Mouse (Mus musculus) limb, embryonic 11.5 days (tissue): Measurements from ENCODE around the gene Mthfd1l. TPM values are rescaled to one million over a fixed set of nuclear protein-coding genes. Genes with fewer than 3 reads are reported as not detected.

ENCODE experiments used
- ATAC-seq: fragments of 200-750 bp; cut with Nextera tagmentation; 2 replicates; pipeline ENCODE4 v1.8.0; 2017; ENCODE audit warnings: low read depth; ENCODE audit not compliant: insufficient number of reproducible peaks, low FRiP score, low TSS enrichment
- DNase-seq: peaks from one replicate; pipeline ENCODE4 v3.0.0-alpha.2; 2015; ENCODE audit warnings: low spot score
- H3K27ac ChIP-seq: fragments of 300-500 bp; sonication (generic); replicated peaks from 2 replicates; pipeline ENCODE4 v1.5.1; 2014; ENCODE audit warnings: low read depth, mild to moderate bottlenecking, low read length
- H3K27me3 ChIP-seq: fragments of 300-500 bp; sonication (generic); 2 replicates; pipeline ENCODE4 v1.6.1; 2014; ENCODE audit warnings: mild to moderate bottlenecking, low read length, mixed read lengths; ENCODE audit not compliant: control insufficient read depth, insufficient read depth
- H3K36me3 ChIP-seq: fragments of 300-500 bp; sonication (generic); 2 replicates; pipeline ENCODE4 v1.6.1; 2014; ENCODE audit warnings: mild to moderate bottlenecking, low read length, moderate library complexity, mixed read lengths; ENCODE audit not compliant: control insufficient read depth, insufficient read depth
- H3K4me1 ChIP-seq: fragments of 300-500 bp; sonication (generic); 2 replicates; pipeline ENCODE4 v1.6.1; 2014; ENCODE audit warnings: low read length, mixed read lengths; ENCODE audit not compliant: control insufficient read depth, insufficient read depth
- H3K4me2 ChIP-seq: fragments of 300-500 bp; sonication (generic); 2 replicates; pipeline ENCODE4 v1.6.1; 2014; ENCODE audit warnings: low read depth, mild to moderate bottlenecking, moderate library complexity; ENCODE audit not compliant: severe bottlenecking
- H3K4me3 ChIP-seq: fragments of 300-500 bp; sonication (generic); 2 replicates; pipeline ENCODE4 v1.5.1; 2014; ENCODE audit warnings: low read depth, low read length
- H3K9ac ChIP-seq: fragments of 300-500 bp; sonication (generic); 2 replicates; pipeline ENCODE4 v1.6.1; 2014; ENCODE audit warnings: mild to moderate bottlenecking, low read length
- H3K9me3 ChIP-seq: fragments of 300-500 bp; sonication (generic); 2 replicates; pipeline ENCODE4 v1.6.1; 2016; ENCODE audit warnings: low read length; ENCODE audit not compliant: control insufficient read depth
- WGBS: fragments of 180-500 bp; shearing (Covaris S2); extraction: QIAGEN DNeasy Blood & Tissue Kit; methylation state at CpG from one replicate; pipeline ENCODE4 v1.1.7; 2014; 5-methylcytosine and 5-hydroxymethylcytosine counted together
- polyA plus RNA-seq: library from polyadenylated mRNA; unstranded; fragments of >200 nt; fragmentation: Nextera tagmentation; extraction: Ambion mirVana; gene quantifications from 2 replicates; pipeline ENCODE4 v1.2.1, GENCODE M21; 2014

Mthfd1l gene
- polyA plus RNA-seq, 1 experiment from 2014 or later, result 16.0 TPM

DNA sequence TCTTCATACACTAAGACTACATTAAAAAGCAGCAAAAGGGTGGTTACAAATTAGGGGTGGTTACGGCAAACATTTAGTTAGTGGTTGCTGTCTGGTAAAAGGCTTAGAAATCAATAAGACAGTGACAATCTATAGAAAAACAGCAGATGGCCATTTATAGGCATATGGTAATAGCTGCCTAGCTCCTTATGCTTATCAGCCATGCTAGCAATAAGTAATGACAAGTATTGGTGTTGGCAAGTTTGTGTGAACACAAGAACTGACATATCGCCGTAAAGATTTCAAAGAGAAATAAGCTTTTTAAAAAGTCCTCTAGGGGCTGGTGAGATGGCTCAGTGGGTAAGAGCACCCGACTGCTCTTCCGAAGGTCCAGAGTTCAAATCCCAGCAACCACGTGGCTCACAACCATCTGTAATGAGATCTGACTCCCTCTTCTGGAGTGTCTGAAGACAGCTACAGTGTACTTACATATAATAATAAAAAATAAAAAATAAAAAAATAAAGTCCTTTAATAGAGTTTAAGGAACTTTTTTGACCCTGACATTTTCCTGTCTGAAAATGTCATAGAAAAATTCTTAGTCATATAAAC is 17.5 kb downstream of the Mthfd1l start:
- Histone ChIP-seq H3K27me3 (no peaks in the 10 kb centered on the region), H3K27ac (no peak overlapping the region), H3K4me1 (no peaks in the 10 kb centered on the region), H3K9me3 (no peaks in the 10 kb centered on the region), H3K36me3 (0 out of 2 replicates have a peak, but pooled peaks cover 4% of the 10 kb centered on the region), H3K4me3 (no peak overlapping the region), H3K9ac (no peak overlapping the region), H3K4me2 (no peak overlapping the region)
- 93% methylated on average over 6 of the region's 6 CpGs for WGBS
- DNase-seq (no peak), ATAC-seq (no peak)

- H3K4me2 ChIP-seq, result no peak overlapping the region
- WGBS, result 89% methylated on average over 8 of the region's 8 CpGs
- no peaks in the 10 kb centered on the region for H3K9me3 ChIP-seq
- H3K36me3 ChIP-seq, result 0 out of 2 replicates have a peak, but pooled peaks cover 4% of the 10 kb centered on the region
- no peak overlapping the region for H3K9ac ChIP-seq
- ATAC-seq, result no peak
- H3K4me1 ChIP-seq, result no peaks in the 10 kb centered on the region
- no peak overlapping the region for H3K27ac ChIP-seq
- H3K27me3 ChIP-seq, result no peaks in the 10 kb centered on the region
- H3K4me3 ChIP-seq, result no peak overlapping the region
- DNase-seq, result no peak
These were observed 20.6 kb downstream of the Mthfd1l start for GRCm38 (mm10) chr10:3993365-3994102.

GRCm38 (mm10) chr10:3995277-3995676 is 22.4 kb downstream of the Mthfd1l start:
- Histone ChIP-seq H3K36me3 (no peaks in the 10 kb centered on the region; the same call in 1 of the 2 replicates), H3K4me3 (no peak overlapping the region), H3K27ac (no peak overlapping the region), H3K27me3 (no peaks in the 10 kb centered on the region), H3K9ac (no peak overlapping the region), H3K4me2 (no peak overlapping the region), H3K9me3 (no peaks in the 10 kb centered on the region), H3K4me1 (no peaks in the 10 kb centered on the region)
- no peak for DNase-seq
- 88% methylated on average over 4 of the region's 4 CpGs for WGBS
- ATAC-seq, result no peak

DNA sequence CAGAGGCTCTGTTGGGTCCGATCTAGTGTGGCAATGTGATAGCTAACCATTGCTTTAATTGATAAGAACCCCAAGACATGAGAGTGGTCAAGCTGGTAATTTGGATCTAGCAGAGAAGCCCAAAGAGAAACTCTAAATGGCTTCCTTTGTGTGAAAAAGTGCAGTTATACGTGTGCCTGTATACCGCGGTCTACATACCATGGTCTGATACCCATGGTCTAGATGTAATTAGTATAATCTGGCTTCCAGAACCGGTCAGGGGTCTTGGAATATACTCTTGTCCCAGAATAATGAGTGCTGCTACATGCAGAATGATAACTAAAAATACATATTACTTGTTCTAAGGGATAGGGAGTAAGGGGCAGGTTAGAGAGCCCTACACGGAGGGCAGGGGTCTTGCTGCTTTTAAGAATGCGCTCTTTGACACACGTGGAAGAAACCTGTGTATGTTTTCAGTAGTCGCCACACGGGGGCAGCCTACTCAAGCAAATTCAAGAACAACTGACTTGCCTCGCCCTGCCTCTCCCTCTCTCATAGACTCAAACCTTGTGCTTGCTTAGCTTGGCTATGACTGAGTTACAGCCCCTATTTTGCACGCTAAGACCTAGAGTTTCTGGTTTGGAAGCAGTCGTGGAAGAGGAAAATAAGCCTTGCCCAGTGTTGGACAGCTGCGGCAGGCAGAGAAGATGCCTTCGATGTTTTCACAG is 23.4 kb downstream of the Mthfd1l start:
- peak; percentile 67 for ATAC-seq
- no peak overlapping the region for H3K4me3 ChIP-seq

DNA sequence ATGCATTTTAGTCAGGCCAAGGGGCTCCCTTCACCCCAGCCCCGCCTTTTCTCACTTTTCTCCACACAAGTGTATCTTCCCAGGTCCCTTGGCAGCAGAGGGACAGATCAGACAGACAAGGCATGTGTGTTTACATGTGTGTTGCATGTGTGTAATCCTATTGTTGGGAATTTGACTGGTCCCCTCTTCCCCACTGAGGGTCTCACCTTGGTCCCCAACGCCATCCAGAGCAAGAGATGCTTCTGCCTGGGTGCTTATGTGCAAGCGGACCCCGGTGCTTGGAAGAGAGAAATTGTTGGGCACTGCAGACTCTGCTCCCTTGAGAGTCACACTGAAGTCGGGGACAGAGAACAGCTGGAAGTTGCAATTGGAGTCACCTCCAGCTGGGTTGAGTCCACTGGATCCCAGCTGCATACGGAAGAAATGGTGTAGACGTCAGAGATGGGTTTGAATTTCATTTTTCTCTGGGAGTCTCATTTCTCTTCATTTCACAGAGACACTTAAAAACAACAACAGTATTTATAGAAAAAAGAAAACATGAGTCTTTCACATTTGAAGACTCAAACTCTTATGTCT is 25.0 kb downstream of the Mthfd1l start:
- ATAC-seq (no peak), DNase-seq (no peak)
- Histone ChIP-seq H3K4me1 (no peaks in the 10 kb centered on the region), H3K27me3 (no peaks in the 10 kb centered on the region), H3K27ac (no peak overlapping the region), H3K9ac (no peak overlapping the region), H3K9me3 (no peaks in the 10 kb centered on the region), H3K4me3 (no peak overlapping the region), H3K36me3 (no peaks in the 10 kb centered on the region; the same call in 1 of the 2 replicates), H3K4me2 (no peak overlapping the region)
- 95% methylated on average over 7 of the region's 7 CpGs for WGBS

More for the DNA sequence above, 23.4 kb downstream of the Mthfd1l start:
- Histone ChIP-seq H3K27me3 (no peaks in the 10 kb centered on the region), H3K9me3 (no peaks in the 10 kb centered on the region), H3K4me1 (no peaks in the 10 kb centered on the region), H3K4me2 (no peak overlapping the region), H3K9ac (no peak overlapping the region), H3K27ac (no peak overlapping the region), H3K36me3 (no peaks in the 10 kb centered on the region; the same call in 1 of the 2 replicates)
- WGBS, result 63% methylated on average over 15 of the region's 15 CpGs
- DNase-seq, result peak; percentile 86

GRCm38 (mm10) chr10:4002711-4003110 is 29.8 kb downstream of the Mthfd1l start:
- no peak overlapping the region for H3K27ac ChIP-seq
- H3K4me2 ChIP-seq, result no peak overlapping the region
- DNase-seq (no peak), ATAC-seq (no peak)
- H3K9me3 ChIP-seq, result no peaks in the 10 kb centered on the region
- H3K4me3 ChIP-seq, result no peak overlapping the region
- 92% methylated on average over 5 of the region's 5 CpGs for WGBS
- no peak overlapping the region for H3K9ac ChIP-seq
- H3K27me3 ChIP-seq, result no peaks in the 10 kb centered on the region
- H3K36me3 ChIP-seq, result no peaks in the 10 kb centered on the region; the same call in 1 of the 2 replicates
- no peaks in the 10 kb centered on the region for H3K4me1 ChIP-seq

DNA sequence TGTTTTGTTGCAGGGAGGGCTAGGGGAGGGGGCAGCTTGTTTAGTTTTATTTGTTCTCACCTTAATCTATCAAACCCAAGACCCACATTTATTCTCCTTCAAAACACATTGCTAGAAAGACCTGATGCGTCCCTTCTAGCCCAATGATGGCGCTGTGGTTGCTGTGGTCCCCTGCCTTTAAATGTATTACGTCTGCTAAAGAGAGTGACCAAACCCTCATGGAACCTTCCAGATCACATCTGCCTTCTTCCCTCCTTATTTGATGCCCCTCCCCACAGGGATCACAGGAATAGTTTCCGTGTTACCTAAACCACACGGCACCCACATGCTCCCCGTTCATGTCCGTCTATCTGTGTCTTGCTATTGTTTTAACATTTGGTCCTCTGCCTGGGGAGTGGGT is 32.3 kb downstream of the Mthfd1l start:
- 88% methylated on average over 7 of the region's 7 CpGs for WGBS
- Histone ChIP-seq H3K9ac (no peak overlapping the region), H3K9me3 (no peaks in the 10 kb centered on the region), H3K27ac (no peak overlapping the region), H3K4me2 (no peak overlapping the region), H3K4me1 (no peaks in the 10 kb centered on the region), H3K4me3 (no peak overlapping the region), H3K27me3 (no peaks in the 10 kb centered on the region), H3K36me3 (peaks cover 2% of the 10 kb centered on the region; the same call in 1 of the 2 replicates)
- no peak for ATAC-seq
- no peak for DNase-seq

DNA sequence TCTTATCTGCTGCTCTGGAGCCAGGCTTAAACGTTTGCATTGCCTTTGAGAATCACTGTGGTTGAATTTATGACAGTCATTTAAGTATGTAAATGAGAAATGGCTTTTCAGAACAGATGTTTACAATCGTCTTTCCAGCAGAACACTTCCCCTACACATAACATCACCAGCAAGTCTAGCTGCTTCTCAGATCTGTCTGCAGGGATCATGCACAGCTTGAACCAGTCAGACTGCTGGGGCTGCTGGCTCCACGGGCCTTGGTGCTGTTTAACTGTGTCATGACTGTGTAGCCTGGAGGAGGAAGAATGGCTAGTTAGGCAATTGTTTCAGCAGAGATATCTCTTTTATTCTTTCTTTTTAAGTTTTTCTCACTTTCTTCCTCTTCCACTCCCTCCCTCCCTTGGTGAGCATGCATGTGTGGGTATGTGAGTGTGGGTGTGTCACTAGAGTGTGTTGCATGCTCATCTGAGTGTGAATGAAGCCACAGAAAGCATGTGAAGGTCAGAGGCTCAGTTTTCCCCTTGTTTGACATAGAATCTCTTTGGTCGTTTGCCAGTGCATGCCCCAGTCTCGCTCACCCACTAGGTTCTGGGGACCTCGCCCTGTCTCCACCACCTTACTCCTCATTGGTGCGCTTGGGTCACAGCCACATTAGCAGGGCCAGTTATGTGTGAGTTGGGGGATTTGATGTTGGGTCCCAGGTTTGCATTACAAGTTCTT is 33.5 kb downstream of the Mthfd1l start:
- WGBS, result 60% methylated on average over 7 of the region's 7 CpGs
- H3K27me3 ChIP-seq, result no peaks in the 10 kb centered on the region
- H3K9ac ChIP-seq, result no peak overlapping the region
- no peaks in the 10 kb centered on the region for H3K9me3 ChIP-seq
- peaks cover 2% of the 10 kb centered on the region; the same call in 1 of the 2 replicates for H3K36me3 ChIP-seq
- H3K4me2 ChIP-seq, result no peak overlapping the region
- no peak overlapping the region for H3K27ac ChIP-seq
- ATAC-seq, result no peak
- no peaks in the 10 kb centered on the region for H3K4me1 ChIP-seq
- H3K4me3 ChIP-seq, result no peak overlapping the region
- no peak for DNase-seq
